Comparison of ENCODE assay signal across 8 mouse cellular contexts in genomic region chr12:86836431-86837047, GRCm38 (mm10). TPM values are rescaled to one million over a fixed set of nuclear protein-coding genes. Genes with fewer than 3 reads are reported as not detected.
DNase-seq lines count a peak whose midpoint lies in the region; ATAC-seq and TF ChIP-seq lines count a peak whose summit lies in the region.

No protein-coding gene starts in this region.

- H3K9ac ChIP-seq in hindbrain, embryonic 12.5 days: no peak overlapping the region

- no peak for TF ChIP-seq CTCF in left cerebral cortex, adult 2 months (IDR thresholded peaks at IDR 0.05)
- no peak for TF ChIP-seq CTCF in small intestine, adult 2 months (IDR thresholded peaks at IDR 0.05; ENCODE audit: extremely low read depth, insufficient read length, insufficient replicate concordance, low read depth, low read length)

- peak; percentile 53 for ATAC-seq in frontal cortex, adult (ENCODE audit: low TSS enrichment)
- ATAC-seq in hindbrain, embryonic 12.5 days (ENCODE audit: low FRiP score): no peak; the same call in 1 of the 2 replicates

- no peak overlapping the region for H3K27ac ChIP-seq in hindbrain, embryonic 12.5 days
- H3K27ac ChIP-seq in left cerebral cortex, adult 2 months: peak overlapping the region; percentile 63
- peak overlapping the region; percentile 99 for H3K27ac ChIP-seq in macrophage
- peak overlapping the region; percentile 76 for H3K27ac ChIP-seq in small intestine, adult 2 months (ENCODE audit: insufficient read depth, low read depth, low read length)

- no peaks in the 10 kb centered on the region for H3K9me3 ChIP-seq in hindbrain, embryonic 12.5 days (replicated peaks)

- no peaks in the 10 kb centered on the region for H3K27me3 ChIP-seq in hindbrain, embryonic 12.5 days
- no peaks in the 10 kb centered on the region for H3K27me3 ChIP-seq in small intestine, adult 2 months (ENCODE audit: control insufficient read depth, insufficient read depth, low read length)

- peak; percentile 85 for DNase-seq in MN1 (ENCODE audit: low spot score)
- DNase-seq in c-Kit-positive CD71-negative TER-119-negative erythroid progenitor cells, embryonic 14.5 days (ENCODE audit: low read depth): peak; percentile 88
- peak; percentile 54 to 67 for DNase-seq in left cerebral cortex, adult 2 months (ENCODE audit: extremely low spot score in 1 of 2, low spot score in 2 of 2)
- DNase-seq in adipocyte (ENCODE audit: low spot score): no peak

- 37% methylated on average over 23 of the region's 23 CpGs for WGBS in hindbrain, embryonic 12.5 days
- WGBS in macrophage (ENCODE audit: missing documents): 8% methylated on average over 21 of the region's 23 CpGs
- 2% methylated on average over 23 of the region's 23 CpGs for WGBS in small intestine, adult 2 months

- no peak overlapping the region for H3K4me3 ChIP-seq in hindbrain, embryonic 12.5 days
- H3K4me3 ChIP-seq in left cerebral cortex, adult 2 months: no peak overlapping the region
- H3K4me3 ChIP-seq in macrophage (ENCODE audit: inconsistent target): peak overlapping the region; percentile 7; the same call in 1 of the 2 replicates
- peak overlapping the region; percentile 54 for H3K4me3 ChIP-seq in small intestine, adult 2 months (ENCODE audit: low read depth, low read length)

- H3K36me3 ChIP-seq in hindbrain, embryonic 12.5 days: no peaks in the 10 kb centered on the region
- H3K36me3 ChIP-seq in macrophage (ENCODE audit: inconsistent target): no peaks in the 10 kb centered on the region
- no peaks in the 10 kb centered on the region for H3K36me3 ChIP-seq in small intestine, adult 2 months (ENCODE audit: control insufficient read depth, insufficient read depth, low read length)

- H3K4me2 ChIP-seq in hindbrain, embryonic 12.5 days (replicated peaks): peak overlapping the region; percentile 16; the same call in 1 of the 2 replicates

- intact Hi-C loops in left cerebral cortex, adult 2 months (cut with DNase I): no loop called here

- H3K4me1 ChIP-seq in hindbrain, embryonic 12.5 days: peaks cover 30% of the 10 kb centered on the region
- peaks cover 32% of the 10 kb centered on the region for H3K4me1 ChIP-seq in small intestine, adult 2 months (ENCODE audit: control insufficient read depth, insufficient read depth, insufficient read length, low read length)

- peak; percentile 58 for TF ChIP-seq POLR2A in small intestine, adult 2 months (IDR thresholded peaks at IDR 0.05; ENCODE audit: low read depth, low read length)

- no peaks in the 10 kb centered on the region for H3K79me2 ChIP-seq in macrophage (ENCODE audit: inconsistent target)

RNA-seq across cellular contexts. Expression of gene Irf2bpl, which starts 48.1 kb away (rescaled TPM):
- polyA plus RNA-seq in hindbrain, embryonic 12.5 days (2016; fragmentation: Nextera tagmentation; extraction: Ambion mirVana): 75.9 and 86.3 TPM in 2 replicates
- 10 to 100 TPM; 74.3 to 80.8 TPM for total RNA-seq in left cerebral cortex, adult 2 months (2021)
- 10 to 100 TPM in 5 of 26 experiments, 1 to 10 TPM in 20, under 1 TPM in 1; 0.94 to 14.8 (median 5.9) TPM for total RNA-seq in macrophage (2018; cell fraction: chromatin; rRNA removed)
- 10 to 100 TPM in 24 of 26 experiments, 1 to 10 TPM in 2; 7.3 to 28.3 (median 21.4) TPM for total RNA-seq in macrophage (2018; cell fraction: cytosol; rRNA removed)
- total RNA-seq in macrophage (2018; cell fraction: nucleus; rRNA removed): 10 to 100 TPM in 24 of 26 experiments, 1 to 10 TPM in 2; 7.2 to 45.6 (median 16.6) TPM
- 9.1 to 32.1 TPM (median 10.4 TPM) in 3 replicates for polyA plus RNA-seq in macrophage (2018)
- 17.5 and 30.5 TPM in 2 replicates for polyA plus RNA-seq in small intestine, adult 2 months (2012; rRNA removed)

Comparison
In these comparisons a context has a peak if more than half of its experiments do, and no peak if none do; other contexts are left out.
1. H3K4me3 ChIP-seq: peak in macrophage (single experiment) and small intestine, adult 2 months (single experiment); none in hindbrain, embryonic 12.5 days (single experiment) and left cerebral cortex, adult 2 months (single experiment).